Mouse (Mus musculus): ENCODE measurements around the gene Bcl10.

GRCm38 (mm10) chr3:145950815-145951130, 28.2 kb downstream of the Bcl10 start:
- TF ChIP-seq CTCF (IDR thresholded peaks at IDR 0.05; ENCODE audit: borderline replicate concordance, insufficient read depth, low read length) (no peak), POLR2A (IDR thresholded peaks at IDR 0.05; ENCODE audit: low read depth, low read length) (no peak)
